Mouse (Mus musculus): ENCODE measurements around the gene Musk.

Gene Musk

GRCm38 (mm10) chr4:58415537-58415936 is 129.8 kb downstream of the Musk start:
- DNase-seq (ENCODE audit: low read depth), result no peak

DNA sequence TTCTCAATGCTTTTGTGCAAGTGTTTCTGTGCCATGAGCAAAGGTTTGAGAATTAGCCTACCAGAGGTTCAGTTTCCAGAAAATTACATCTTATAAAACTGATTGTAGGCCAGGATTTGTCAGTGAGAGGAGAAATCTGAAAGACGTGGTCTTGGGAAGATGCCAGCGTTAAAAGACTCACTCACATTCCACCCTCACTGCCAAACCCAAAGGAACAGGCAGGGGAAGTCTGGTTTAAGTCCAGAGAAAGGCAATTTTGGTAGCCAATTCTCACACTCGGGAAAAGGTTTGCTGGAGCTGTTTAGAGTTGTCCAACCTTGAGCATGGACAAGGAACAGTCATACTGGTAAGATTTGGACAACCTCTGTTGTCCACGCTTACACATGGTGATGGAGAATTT is 131.6 kb downstream of the Musk start:
- no peak for DNase-seq (ENCODE audit: low read depth)

- no peak for DNase-seq (ENCODE audit: low read depth)
These were observed 133.5 kb downstream of the Musk start for GRCm38 (mm10) chr4:58419225-58419624.

DNA sequence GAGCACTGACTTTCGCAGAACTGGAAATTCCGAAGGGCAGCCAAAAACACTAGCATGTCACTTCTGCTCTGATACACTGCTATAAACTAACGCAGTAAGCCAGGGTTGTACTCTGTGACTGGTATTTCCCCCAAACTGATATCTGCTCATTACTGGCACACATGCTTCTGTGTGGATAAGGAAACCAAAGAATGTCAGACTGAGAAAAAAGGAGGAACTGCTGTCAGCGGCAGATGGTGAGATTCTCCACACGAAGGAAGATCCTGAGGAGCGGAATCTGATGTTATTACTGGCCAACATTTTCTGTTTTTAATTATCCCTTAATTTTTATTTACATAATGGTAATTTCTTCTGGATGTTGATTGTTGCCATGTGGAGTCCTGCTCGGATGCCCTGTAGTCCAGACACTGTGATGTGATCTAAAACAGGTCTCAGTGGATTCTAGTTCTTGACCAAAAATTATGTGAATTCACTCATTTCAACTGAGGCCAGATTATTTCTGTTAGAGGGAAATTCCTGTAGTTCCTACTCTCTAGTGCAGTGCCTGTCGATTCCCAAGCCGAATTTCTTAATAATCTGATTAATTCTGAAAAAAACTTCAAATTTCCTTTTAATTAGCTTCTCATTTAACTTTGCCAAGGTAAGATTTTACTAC is 137.6 kb downstream of the Musk start:
- peak; percentile 26 for DNase-seq (ENCODE audit: low read depth)

All from c-Kit-positive CD71-negative TER-119-negative erythroid progenitor cells, embryonic 14.5 days (primary cell).